Mouse (Mus musculus): ENCODE results near the gene Ebp. TPM values are rescaled to one million over a fixed set of nuclear protein-coding genes. Genes with fewer than 3 reads are reported as not detected.

Ebp gene
- polyA plus RNA-seq, 1 experiment, result 104 TPM

- Histone ChIP-seq H3K4me1 (ENCODE audit: control insufficient read depth, insufficient read depth, low read length) (no peaks in the 10 kb centered on the region; the same call in 1 of the 2 replicates), H3K4me3 (replicated peaks; ENCODE audit: extremely low read depth, low read depth, low read length) (no peak overlapping the region)
- TF ChIP-seq POLR2A (IDR thresholded peaks at IDR 0.05; ENCODE audit: borderline replicate concordance, extremely low read depth, low read depth, low read length) (no peak), CTCF (IDR thresholded peaks at IDR 0.05; ENCODE audit: insufficient read depth, low read length) (no peak)
- no peak for DNase-seq
- 56% methylated on average over 6 of the region's 6 CpGs for WGBS
Observed at GRCm38 (mm10) chrX:8217383-8217782, 24.1 kb upstream of the Ebp start.

GRCm38 (mm10) chrX:8211490-8212207 is 18.3 kb upstream of the Ebp start:
- TF ChIP-seq CTCF (IDR thresholded peaks at IDR 0.05; ENCODE audit: insufficient read depth, low read length) (no peak), POLR2A (IDR thresholded peaks at IDR 0.05; ENCODE audit: borderline replicate concordance, extremely low read depth, low read depth, low read length) (no peak)
- H3K4me1 ChIP-seq (ENCODE audit: control insufficient read depth, insufficient read depth, low read length), result no peaks in the 10 kb centered on the region; the same call in 1 of the 2 replicates
- H3K4me3 ChIP-seq (replicated peaks; ENCODE audit: extremely low read depth, low read depth, low read length), result no peak overlapping the region
- 63% methylated on average over 7 of the region's 7 CpGs for WGBS
- no peak for DNase-seq

DNA sequence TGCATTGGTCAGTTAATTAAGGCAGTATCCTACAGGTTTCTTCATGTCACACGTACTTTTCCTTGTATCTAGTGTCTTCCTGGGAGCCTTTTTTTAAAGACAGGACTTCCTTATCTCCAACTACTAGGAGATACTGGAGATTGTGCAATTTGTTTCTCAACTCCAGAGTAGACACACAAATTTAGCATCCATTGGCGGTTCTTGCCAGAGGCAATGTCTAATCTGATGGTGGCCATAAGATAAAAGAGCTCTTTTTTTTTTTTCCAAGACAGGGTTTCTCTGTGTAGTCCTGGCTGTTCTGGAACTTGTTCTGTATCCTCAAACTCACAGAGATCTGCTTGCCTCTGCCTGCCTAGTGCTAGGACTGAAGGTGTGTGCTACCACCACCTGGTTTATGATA is 16.4 kb upstream of the Ebp start:
- Histone ChIP-seq H3K4me1 (ENCODE audit: control insufficient read depth, insufficient read depth, low read length) (peaks cover 2% of the 10 kb centered on the region; the same call in 1 of the 2 replicates), H3K4me3 (replicated peaks; ENCODE audit: extremely low read depth, low read depth, low read length) (no peak overlapping the region)
- no peak for TF ChIP-seq POLR2A (IDR thresholded peaks at IDR 0.05; ENCODE audit: borderline replicate concordance, extremely low read depth, low read depth, low read length)
- no peak for TF ChIP-seq CTCF (IDR thresholded peaks at IDR 0.05; ENCODE audit: insufficient read depth, low read length)
- DNase-seq, result no peak
- WGBS, result 50% methylated on average over 2 of the region's 2 CpGs

DNA sequence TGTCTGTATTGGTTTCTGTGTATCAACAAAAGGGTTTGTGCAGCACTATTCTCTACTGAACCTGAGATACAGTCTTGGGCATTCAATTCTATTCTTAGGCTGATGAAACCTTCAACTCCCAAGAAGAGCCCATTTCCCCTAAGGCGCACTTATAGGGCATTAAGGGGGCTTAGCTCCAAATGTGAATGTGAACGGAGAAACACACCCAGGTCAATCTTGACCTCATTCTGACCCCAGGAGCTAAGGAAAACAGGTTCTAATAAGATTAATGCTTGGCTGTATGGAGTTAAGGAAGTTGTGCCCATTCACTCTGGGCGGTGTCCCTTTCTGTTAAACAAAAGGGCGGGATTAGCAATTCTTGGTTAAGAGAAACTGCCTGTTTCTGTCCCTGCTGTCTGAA is 13.9 kb upstream of the Ebp start:
- TF ChIP-seq CTCF (IDR thresholded peaks at IDR 0.05; ENCODE audit: insufficient read depth, low read length) (no peak), POLR2A (IDR thresholded peaks at IDR 0.05; ENCODE audit: borderline replicate concordance, extremely low read depth, low read depth, low read length) (no peak)
- peak overlapping the region; percentile 16 for H3K4me3 ChIP-seq (replicated peaks; ENCODE audit: extremely low read depth, low read depth, low read length)

DNA sequence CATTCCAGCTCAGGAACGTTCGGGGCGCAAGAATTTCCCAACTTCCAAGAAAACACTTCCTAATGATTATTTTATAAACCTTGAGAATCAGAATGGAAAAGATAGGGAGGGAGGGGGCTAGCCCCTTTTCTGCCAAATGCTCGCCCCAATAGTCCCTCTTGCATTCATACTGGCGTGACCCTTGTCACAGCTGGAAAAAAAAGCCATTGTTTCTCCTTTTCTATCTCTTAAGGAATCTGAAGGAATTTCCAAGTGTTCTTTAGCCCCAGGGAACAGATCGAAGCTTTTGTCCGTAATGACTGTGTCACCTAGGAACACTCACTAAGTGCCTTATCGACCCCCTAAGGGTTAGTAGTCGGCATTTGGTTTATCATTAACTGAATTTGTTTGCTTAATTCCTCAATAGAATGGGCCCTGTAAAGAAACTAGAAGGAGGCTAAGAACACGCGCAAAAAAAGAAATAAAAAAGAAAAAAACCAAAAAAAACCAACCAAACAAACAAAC is 13.4 kb upstream of the Ebp start:
- 28% methylated on average over 11 of the region's 11 CpGs for WGBS
- Histone ChIP-seq H3K4me1 (ENCODE audit: control insufficient read depth, insufficient read depth, low read length) (peaks cover 2% of the 10 kb centered on the region; the same call in 1 of the 2 replicates), H3K4me3 (replicated peaks; ENCODE audit: extremely low read depth, low read depth, low read length) (peak overlapping the region; percentile 75)
- TF ChIP-seq CTCF (IDR thresholded peaks at IDR 0.05; ENCODE audit: insufficient read depth, low read length), result no peak
- no peak for DNase-seq

More for the DNA sequence above, 13.9 kb upstream of the Ebp start:
- H3K4me1 ChIP-seq (ENCODE audit: control insufficient read depth, insufficient read depth, low read length), result peaks cover 2% of the 10 kb centered on the region; the same call in 1 of the 2 replicates
- 30% methylated on average over 4 of the region's 4 CpGs for WGBS
- DNase-seq, result no peak

DNA sequence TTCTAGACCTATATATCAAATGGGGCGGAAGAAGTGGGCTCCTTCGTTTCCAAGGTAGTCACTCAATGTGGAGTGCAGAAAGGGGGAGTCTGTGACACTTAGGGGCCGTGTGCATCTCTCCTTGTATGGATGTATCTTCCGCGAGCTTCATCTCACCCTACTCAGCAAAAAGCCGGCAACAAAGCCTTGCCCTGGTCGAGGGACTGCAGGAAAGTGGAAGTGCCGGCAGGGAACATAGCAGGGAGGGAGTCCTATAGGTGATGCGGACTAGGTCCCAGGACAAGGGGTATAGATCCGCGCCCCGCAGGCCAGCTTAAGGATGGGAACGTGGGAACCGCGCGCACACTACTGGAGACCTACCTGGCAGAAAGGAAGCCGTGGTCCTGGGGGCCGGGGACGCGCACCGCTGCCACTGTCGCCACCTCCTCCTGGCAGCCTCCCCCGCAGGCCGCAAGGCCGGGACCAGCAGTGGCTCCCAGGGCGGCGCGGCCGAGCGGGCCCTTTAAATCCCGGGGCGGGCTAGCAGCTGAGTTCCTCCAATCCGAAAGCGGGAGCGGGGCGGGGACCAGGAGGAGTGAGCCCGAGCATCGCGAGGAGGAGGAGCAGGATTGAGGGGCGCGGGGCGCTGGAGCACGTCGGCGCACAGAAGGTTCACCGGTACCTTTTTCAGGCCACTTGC is 12.8 kb upstream of the Ebp start, which contains the start of gene Porcn:
TSS of gene Porcn (minus strand) at position 511 of the 679 bp plus-strand sequence.
- Histone ChIP-seq H3K4me3 (replicated peaks; ENCODE audit: extremely low read depth, low read depth, low read length) (peak within 1 kb of the TSS; percentile 88), H3K4me1 (ENCODE audit: control insufficient read depth, insufficient read depth, low read length) (peaks cover 2% of the 10 kb centered on the region; the same call in 1 of the 2 replicates)
- peak; percentile 76 for DNase-seq
- 16% methylated on average over 46 of the region's 46 CpGs for WGBS
- TF ChIP-seq POLR2A (IDR thresholded peaks at IDR 0.05; ENCODE audit: borderline replicate concordance, extremely low read depth, low read depth, low read length) (peak; percentile 80; the same call in 1 of the 2 replicates), CTCF (IDR thresholded peaks at IDR 0.05; ENCODE audit: insufficient read depth, low read length) (no peak)

DNA sequence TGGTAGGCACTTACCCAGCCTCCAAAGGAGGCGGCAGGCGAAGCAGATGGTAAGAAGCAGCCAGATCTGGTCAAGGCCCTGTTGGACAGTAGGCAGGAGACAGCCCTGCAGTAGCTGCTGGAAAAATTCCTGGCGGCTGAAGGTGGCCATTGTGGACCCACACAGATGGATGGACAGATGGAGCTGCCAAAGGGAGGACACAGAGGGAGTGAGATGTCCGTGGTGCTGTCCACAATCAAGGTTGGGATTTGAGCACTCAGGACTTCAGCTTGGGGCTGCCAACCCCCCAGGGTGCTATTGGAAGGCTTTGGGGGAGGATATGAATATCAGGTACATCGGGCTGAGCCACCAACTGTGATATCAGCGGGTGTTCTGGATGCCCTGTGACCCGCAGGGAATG is 12.2 kb upstream of the Ebp start:
- Histone ChIP-seq H3K4me3 (replicated peaks; ENCODE audit: extremely low read depth, low read depth, low read length) (no peak overlapping the region), H3K4me1 (ENCODE audit: control insufficient read depth, insufficient read depth, low read length) (peaks cover 2% of the 10 kb centered on the region; the same call in 1 of the 2 replicates)
- 50% methylated on average over 7 of the region's 7 CpGs for WGBS
- TF ChIP-seq POLR2A (IDR thresholded peaks at IDR 0.05; ENCODE audit: borderline replicate concordance, extremely low read depth, low read depth, low read length) (no peak), CTCF (IDR thresholded peaks at IDR 0.05; ENCODE audit: insufficient read depth, low read length) (no peak)
- DNase-seq, result no peak

GRCm38 (mm10) chrX:8205088-8205487 is 11.8 kb upstream of the Ebp start:
- no peak overlapping the region for H3K4me3 ChIP-seq (replicated peaks; ENCODE audit: extremely low read depth, low read depth, low read length)
- DNase-seq, result no peak
- H3K4me1 ChIP-seq (ENCODE audit: control insufficient read depth, insufficient read depth, low read length), result peaks cover 2% of the 10 kb centered on the region; the same call in 1 of the 2 replicates
- no peak for TF ChIP-seq POLR2A (IDR thresholded peaks at IDR 0.05; ENCODE audit: borderline replicate concordance, extremely low read depth, low read depth, low read length)
- no peak for TF ChIP-seq CTCF (IDR thresholded peaks at IDR 0.05; ENCODE audit: insufficient read depth, low read length)
- WGBS, result 64% methylated on average over 4 of the region's 4 CpGs

DNA sequence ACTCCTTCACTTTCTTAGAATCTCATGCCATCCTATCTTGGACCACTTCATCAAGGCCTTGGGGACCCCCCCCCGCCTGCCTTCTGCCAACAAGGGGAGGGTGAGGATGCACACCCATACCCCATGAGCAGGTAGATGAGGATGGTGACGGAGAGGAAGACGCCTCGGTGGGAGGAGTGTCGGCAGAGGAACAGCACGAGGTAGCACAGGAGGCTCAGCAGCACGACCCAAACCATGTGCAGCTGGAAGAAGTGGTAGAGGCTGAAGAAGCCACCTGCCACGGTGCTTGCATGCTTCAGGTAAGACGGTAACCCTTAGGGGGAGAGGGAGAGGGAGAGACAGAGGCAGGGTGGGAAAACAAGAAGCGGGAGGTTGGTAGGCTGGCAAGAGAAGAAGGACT is 10.8 kb upstream of the Ebp start:
- no peak for DNase-seq
- TF ChIP-seq POLR2A (IDR thresholded peaks at IDR 0.05; ENCODE audit: borderline replicate concordance, extremely low read depth, low read depth, low read length) (no peak), CTCF (IDR thresholded peaks at IDR 0.05; ENCODE audit: insufficient read depth, low read length) (no peak)
- WGBS, result 86% methylated on average over 10 of the region's 10 CpGs
- Histone ChIP-seq H3K4me1 (ENCODE audit: control insufficient read depth, insufficient read depth, low read length) (peaks cover 2% of the 10 kb centered on the region; the same call in 1 of the 2 replicates), H3K4me3 (replicated peaks; ENCODE audit: extremely low read depth, low read depth, low read length) (no peak overlapping the region)

Data from lung, adult 2 months (tissue).